Mouse (Mus musculus) midbrain, embryonic 10.5 days (tissue): ENCODE results near the gene Kdm4b. TPM values are rescaled to one million over a fixed set of nuclear protein-coding genes. Genes with fewer than 3 reads are reported as not detected.

Source experiments
- DNase-seq: peaks from one replicate; pipeline ENCODE4 v3.0.0-alpha.2; 2017; ENCODE audit warnings: low spot score
- H3K27ac ChIP-seq: fragments of 300-500 bp; sonication (generic); replicated peaks from 2 replicates; pipeline ENCODE4 v1.5.1; 2016; ENCODE audit warnings: mild to moderate bottlenecking
- H3K27me3 ChIP-seq: fragments of 300-500 bp; sonication (generic); 2 replicates; pipeline ENCODE4 v1.6.1; 2016; ENCODE audit warnings: low read depth, mild to moderate bottlenecking; ENCODE audit not compliant: poor library complexity, severe bottlenecking
- H3K36me3 ChIP-seq: fragments of 300-500 bp; sonication (generic); 2 replicates; pipeline ENCODE4 v1.6.1; 2016; ENCODE audit warnings: mild to moderate bottlenecking, moderate library complexity
- H3K4me1 ChIP-seq: fragments of 300-500 bp; sonication (generic); 2 replicates; pipeline ENCODE4 v1.6.1; 2016
- H3K4me3 ChIP-seq: fragments of 300-500 bp; sonication (generic); 2 replicates; pipeline ENCODE4 v1.5.1; 2016; ENCODE audit warnings: mild to moderate bottlenecking, moderate library complexity
- H3K9me3 ChIP-seq: fragments of 300-500 bp; sonication (generic); replicated peaks from 2 replicates; pipeline ENCODE4 v1.6.1; 2016; ENCODE audit warnings: mild to moderate bottlenecking
- WGBS: fragments of 180-500 bp; shearing (Covaris S2); methylation state at CpG from one replicate; pipeline ENCODE4 v1.1.7; 2016; 5-methylcytosine and 5-hydroxymethylcytosine counted together
- polyA plus RNA-seq: library from polyadenylated mRNA; unstranded; fragments of >200 nt; fragmentation: Nextera tagmentation; extraction: Ambion mirVana; gene quantifications from 2 replicates; pipeline ENCODE4 v1.2.1, GENCODE M21; 2016

Gene Kdm4b
- polyA plus RNA-seq, 1 experiment from 2014 or later = 45.2 TPM

DNA sequence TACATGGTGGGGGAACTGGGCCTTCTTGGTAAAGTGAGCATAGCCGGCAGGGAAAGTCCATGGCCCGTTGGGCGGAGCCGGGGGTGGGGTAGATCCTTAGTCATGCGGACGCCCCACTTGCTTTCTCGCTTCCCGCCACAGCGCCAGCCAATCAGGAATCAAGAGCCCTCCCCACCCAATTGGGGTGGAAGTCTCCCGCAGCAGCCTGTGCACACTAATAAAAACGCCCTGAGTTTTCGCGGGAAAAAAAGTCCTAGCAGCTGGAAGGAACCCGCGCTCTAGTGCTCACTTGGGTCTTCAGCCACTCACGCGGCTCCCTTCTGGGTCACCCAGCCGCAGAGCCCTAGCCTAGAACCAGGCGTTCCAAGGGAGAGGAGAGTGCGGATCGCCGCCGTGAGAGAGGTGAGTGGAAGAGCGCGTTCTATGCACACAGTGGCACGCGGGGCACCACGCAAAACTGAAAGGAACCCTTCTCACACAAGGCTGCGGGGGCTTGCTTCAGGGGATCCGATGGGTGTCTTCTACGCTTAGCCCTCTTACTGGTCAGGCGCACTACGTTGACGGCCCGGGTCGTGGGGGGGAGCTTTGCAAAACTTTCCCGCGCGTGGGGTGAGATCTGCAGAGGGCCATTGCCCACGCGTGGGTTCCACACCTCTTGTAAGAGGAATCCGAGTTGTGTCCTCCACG lies 22.6 kb upstream of the Kdm4b start, which contains the start of gene Uhrf1:
TSS of gene Uhrf1 (plus strand) at position 162 of the 687 bp plus-strand sequence.
- peaks cover 37% of the 10 kb centered on the region for H3K36me3 ChIP-seq
- peak within 1 kb of the TSS; percentile 81 for H3K4me3 ChIP-seq
- peak within 1 kb of the TSS; percentile 98 for H3K27ac ChIP-seq
- no peaks in the 10 kb centered on the region for H3K27me3 ChIP-seq
- H3K4me1 ChIP-seq = peaks cover 57% of the 10 kb centered on the region
- no peaks in the 10 kb centered on the region for H3K9me3 ChIP-seq
- DNase-seq = peak; percentile 92
- under 1% methylated on average over 43 of the region's 43 CpGs for WGBS

DNA sequence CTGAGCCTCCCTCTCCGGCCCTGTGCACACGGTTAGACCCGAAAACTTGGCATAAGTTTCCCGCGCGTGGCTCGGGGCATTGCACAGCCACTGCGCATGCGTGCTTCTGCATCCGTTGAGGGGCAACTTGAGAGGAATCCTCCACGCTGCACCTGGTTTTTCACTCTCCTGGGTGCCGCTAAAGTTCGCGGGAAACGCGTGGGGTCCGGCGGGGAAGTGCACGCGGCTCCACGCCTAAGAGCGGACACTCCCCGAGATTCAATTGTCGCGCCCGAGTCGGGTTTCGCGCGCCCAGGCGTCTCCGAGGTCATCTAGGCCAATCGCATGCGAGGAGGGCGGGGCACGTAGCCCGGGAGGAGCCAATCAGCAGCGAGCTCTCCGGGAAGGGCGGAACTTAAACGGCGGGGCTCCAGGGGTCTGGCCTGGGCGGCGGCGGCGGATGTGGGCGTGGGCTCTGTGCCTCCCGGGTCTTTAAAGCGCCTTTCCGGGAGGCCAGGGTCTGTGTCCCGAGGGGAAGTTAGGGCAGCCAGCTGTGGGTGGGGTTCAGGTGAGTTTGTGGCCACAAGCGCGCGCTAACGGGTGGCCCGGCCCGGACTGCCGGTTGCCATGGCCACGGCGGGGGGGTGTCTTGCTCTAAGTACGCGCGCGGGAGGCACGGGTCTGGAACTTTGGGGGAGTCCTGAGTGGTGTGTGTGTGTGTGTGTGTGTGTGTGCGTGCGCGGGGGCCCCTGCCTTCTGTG lies 21.8 kb upstream of the Kdm4b start:
- H3K4me1 ChIP-seq = peaks cover 57% of the 10 kb centered on the region
- peaks cover 44% of the 10 kb centered on the region for H3K36me3 ChIP-seq
- peak overlapping the region; percentile 81 for H3K4me3 ChIP-seq
- H3K9me3 ChIP-seq = no peaks in the 10 kb centered on the region
- H3K27ac ChIP-seq = peak overlapping the region; percentile 98
- DNase-seq = peak; percentile 98
- H3K27me3 ChIP-seq = no peaks in the 10 kb centered on the region
- under 1% methylated on average over 68 of the region's 68 CpGs for WGBS

DNA sequence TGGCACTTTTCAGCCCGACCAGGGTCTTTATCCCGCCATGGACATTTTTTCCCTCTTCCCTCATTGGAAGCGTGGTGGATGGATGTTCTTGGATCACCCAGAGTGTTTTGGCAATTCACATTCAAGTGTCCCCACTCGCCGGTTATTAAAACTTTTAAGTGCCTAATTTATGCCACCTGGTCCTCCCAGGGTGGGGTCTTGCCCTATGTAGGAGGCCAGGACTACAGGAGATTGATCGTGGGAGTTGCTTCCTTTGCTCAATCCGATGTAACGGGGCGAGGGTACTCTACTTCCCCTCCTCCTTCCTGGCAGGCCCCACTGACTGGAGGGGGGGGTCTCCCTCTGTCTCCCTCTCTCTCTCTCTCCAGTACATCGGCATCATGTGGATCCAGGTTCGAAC lies 21.1 kb upstream of the Kdm4b start:
- 23% methylated on average over 11 of the region's 11 CpGs for WGBS
- DNase-seq = no peak
- H3K4me3 ChIP-seq = peak overlapping the region; percentile 81
- peak overlapping the region; percentile 98 for H3K27ac ChIP-seq
- H3K9me3 ChIP-seq = no peaks in the 10 kb centered on the region
- H3K4me1 ChIP-seq = peaks cover 57% of the 10 kb centered on the region
- H3K27me3 ChIP-seq = no peaks in the 10 kb centered on the region
- peaks cover 51% of the 10 kb centered on the region for H3K36me3 ChIP-seq

DNA sequence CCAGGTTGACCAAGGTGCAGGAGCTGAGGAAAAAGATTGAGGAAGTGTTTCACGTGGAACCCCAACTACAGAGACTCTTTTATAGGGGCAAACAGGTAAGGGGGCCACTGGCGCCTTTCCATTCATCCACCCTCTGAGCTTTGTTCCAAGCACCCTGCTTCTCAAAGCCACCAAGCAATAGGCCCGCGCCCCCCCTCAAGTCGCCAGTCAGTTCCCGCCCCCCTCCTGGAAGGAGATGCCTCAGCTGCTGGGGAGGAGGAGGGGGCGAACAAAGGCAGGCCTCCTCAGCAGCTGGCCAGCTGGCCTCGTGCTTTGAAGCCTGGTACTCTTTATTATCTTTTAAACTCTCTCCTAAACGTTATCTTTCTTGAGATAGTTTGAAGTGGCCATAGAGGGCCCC lies 20.7 kb upstream of the Kdm4b start:
- Histone ChIP-seq H3K36me3 (peaks cover 55% of the 10 kb centered on the region), H3K27me3 (no peaks in the 10 kb centered on the region), H3K4me1 (peaks cover 57% of the 10 kb centered on the region), H3K9me3 (no peaks in the 10 kb centered on the region), H3K4me3 (peak overlapping the region; percentile 81), H3K27ac (peak overlapping the region; percentile 98)
- no peak for DNase-seq
- 41% methylated on average over 9 of the region's 9 CpGs for WGBS

DNA sequence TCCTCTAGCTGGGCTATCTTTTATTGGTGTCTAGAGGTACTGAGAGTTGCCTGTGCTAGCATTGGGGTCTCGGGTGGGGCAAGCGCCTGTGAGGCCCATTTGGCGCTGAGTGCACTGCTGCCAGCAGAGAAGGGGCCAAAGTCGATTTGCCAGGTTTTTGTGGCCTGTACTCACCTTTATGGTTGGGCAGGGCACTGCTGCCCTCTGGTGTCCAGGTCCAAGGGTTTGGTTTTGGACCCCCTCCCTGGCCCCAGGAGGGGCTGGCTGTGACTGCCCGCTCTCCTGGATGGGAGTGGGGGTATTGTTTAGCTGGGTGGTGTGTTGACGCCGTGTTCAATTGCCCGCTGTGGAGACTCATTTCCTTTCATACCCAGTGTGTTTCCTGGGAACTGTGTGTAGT lies 20.0 kb upstream of the Kdm4b start:
- H3K36me3 ChIP-seq = peaks cover 62% of the 10 kb centered on the region

DNA sequence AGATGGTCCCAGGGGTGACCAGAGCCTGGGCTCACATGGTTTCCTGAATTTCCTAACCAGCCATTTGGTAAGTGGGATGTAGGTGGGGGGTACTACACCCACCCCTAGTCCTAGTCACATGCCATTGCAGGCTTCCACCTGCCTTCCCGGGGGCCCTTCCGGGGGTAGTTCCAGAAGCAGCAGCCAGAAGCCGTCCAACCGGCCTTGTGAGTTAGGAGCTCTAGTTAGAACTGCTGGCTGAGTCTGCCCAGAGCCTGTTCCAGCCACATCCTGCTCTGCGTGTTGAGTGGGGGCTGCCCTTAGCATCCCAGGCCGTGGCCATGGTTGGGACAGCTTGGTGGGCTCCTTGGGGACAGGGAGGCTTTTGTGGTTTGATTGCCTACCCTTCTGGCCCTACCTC lies 17.8 kb upstream of the Kdm4b start:
- Histone ChIP-seq H3K27ac (no peak overlapping the region), H3K4me1 (peaks cover 45% of the 10 kb centered on the region), H3K9me3 (no peaks in the 10 kb centered on the region), H3K36me3 (peaks cover 84% of the 10 kb centered on the region), H3K27me3 (no peaks in the 10 kb centered on the region), H3K4me3 (0 out of 2 replicates have a peak overlapping the region, but pooled peaks have one; percentile 1)
- DNase-seq = no peak
- WGBS = 88% methylated on average over 6 of the region's 6 CpGs

More for the DNA sequence above, 20.0 kb upstream of the Kdm4b start:
- 80% methylated on average over 8 of the region's 8 CpGs for WGBS
- DNase-seq = no peak
- Histone ChIP-seq H3K27me3 (no peaks in the 10 kb centered on the region), H3K4me1 (peaks cover 57% of the 10 kb centered on the region), H3K4me3 (peak overlapping the region; percentile 81), H3K9me3 (no peaks in the 10 kb centered on the region), H3K27ac (peak overlapping the region; percentile 98)

DNA sequence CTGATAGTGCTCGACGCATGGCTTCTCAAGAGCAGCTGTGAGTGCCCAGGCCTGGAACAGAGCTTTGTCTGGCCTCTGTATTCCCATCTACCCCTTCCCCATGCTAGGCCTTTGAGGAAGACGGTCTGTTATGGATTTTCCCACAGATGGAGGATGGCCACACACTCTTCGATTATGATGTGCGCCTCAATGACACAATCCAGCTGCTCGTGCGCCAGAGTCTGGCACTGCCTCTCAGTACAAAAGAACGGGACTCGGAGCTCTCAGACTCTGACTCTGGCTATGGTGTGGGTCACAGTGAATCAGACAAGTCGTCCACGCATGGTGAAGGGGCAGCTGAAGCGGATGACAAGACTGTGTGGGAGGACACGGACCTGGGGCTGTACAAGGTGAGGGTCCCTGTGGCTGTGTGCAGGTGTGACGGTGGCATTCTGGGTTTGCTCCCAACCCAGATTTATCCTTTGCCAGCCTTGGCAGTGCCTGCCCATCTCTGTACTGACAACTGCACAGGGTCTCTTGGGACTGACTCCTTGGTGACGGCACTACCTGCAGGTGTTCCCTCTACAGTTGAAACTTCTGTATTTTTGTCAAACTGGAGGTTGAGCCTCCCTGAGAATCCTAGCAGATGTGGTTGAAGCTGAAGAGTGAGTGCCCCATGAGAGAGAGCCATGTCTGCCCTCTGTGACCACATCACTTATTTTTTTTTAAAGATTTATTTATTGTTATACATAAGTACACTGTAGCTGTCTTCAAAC lies 16.5 kb upstream of the Kdm4b start:
- Histone ChIP-seq H3K4me3 (no peak overlapping the region), H3K36me3 (peaks cover 97% of the 10 kb centered on the region), H3K4me1 (peaks cover 38% of the 10 kb centered on the region), H3K9me3 (no peaks in the 10 kb centered on the region), H3K27me3 (no peaks in the 10 kb centered on the region), H3K27ac (no peak overlapping the region)
- no peak for DNase-seq
- WGBS = 94% methylated on average over 15 of the region's 15 CpGs

DNA sequence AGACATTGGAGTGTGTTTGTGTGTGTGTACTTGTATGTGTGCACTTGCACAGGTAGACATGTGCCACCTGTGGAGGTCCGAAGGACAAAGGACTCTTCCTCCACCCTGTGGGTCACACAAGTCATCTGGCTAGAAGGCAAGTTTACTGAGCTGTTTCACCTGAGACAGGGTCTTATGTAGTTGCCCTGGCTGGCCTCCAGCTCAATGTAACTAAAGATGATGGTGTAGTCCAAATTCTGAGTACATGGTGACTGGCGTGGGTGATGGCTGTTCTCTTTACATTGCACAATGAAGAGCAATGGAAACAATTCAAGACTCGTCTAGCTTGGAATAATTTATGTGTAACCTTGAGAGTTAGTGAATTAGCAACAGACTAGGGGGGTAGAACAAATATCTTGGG lies 1.4 kb upstream of the Kdm4b start:
- 71% methylated on average over 3 of the region's 3 CpGs for WGBS
- H3K27me3 ChIP-seq = no peaks in the 10 kb centered on the region

DNA sequence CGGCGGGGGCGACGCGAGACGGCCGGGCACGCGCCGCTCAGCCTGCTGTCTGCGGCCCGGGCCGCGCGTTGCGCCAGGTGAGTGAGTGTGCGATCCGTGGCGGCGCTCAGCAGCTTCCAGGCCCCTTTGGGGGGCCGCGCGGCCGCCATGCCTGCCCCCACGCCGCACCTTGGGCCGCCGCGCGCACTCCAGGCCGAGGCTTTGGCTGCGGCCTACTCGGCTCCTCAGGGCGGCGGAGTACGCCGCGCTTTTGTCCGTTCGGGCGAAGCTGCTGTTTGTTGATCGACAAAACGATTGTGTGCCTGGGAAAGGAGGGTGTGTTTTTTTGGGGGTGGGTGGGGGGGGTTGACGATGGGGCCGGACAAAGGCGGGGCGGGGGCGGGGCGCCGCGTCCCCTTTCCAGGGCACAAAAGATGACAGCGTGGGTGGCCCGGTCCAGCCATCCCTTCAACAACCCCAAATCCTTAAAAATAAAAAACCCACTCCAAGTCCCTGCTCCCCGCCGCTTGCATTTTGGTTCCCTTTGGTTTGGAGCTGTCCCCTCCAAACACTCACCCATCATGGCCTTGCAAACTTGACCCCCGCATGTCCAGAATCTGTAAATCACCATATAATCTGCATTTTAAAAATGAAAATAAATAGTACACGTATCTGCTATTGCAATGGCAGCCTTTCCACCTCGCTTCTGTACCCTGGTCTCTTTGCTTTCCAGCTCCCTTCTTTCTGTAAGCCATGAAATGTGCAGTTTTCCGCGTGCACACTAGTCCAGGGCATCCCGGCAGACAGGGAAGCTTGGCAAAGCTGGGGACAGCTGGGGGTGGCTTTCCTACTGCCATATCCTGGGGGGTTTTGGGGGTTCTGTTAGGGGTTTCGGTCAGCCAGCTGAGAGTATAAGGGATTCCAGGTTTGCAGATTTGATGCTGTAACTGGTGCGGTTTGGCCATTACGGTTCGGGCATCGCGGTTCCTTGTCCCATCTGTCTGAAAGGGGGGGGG lies 588 bp downstream of the Kdm4b start:
- Histone ChIP-seq H3K4me1 (peaks cover 52% of the 10 kb centered on the region), H3K27ac (peak overlapping the region; percentile 95), H3K4me3 (peak overlapping the region; percentile 88), H3K9me3 (no peaks in the 10 kb centered on the region), H3K27me3 (no peaks in the 10 kb centered on the region), H3K36me3 (peaks cover 29% of the 10 kb centered on the region)
- no peak for DNase-seq
- WGBS = 4% methylated on average over 67 of the region's 67 CpGs

More for the DNA sequence above, 1.4 kb upstream of the Kdm4b start:
- no peaks in the 10 kb centered on the region for H3K9me3 ChIP-seq
- no peak for DNase-seq
- H3K36me3 ChIP-seq = peaks cover 49% of the 10 kb centered on the region
- no peak overlapping the region for H3K27ac ChIP-seq
- no peak overlapping the region for H3K4me3 ChIP-seq
- H3K4me1 ChIP-seq = peaks cover 33% of the 10 kb centered on the region

DNA sequence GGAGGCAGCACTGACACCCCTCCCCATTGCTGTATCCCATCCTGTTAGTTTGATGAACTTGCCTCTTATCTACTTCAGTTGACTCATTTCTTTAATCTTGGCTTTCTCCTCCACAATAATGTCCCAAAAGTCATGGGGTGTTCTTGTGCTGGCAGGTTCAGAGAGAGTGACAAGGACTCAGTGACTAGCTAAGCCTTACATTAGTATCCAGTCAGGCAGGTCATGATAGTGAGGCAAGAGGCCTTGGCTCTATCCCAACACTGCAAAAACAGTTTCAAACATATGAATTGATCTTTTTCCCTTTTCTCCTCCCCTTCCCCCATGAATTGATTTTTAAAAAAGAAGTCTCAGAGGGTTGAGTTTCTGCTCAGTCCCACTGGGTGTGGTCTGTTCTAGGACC lies 3.4 kb downstream of the Kdm4b start:
- peaks cover 64% of the 10 kb centered on the region for H3K4me1 ChIP-seq
- no peaks in the 10 kb centered on the region for H3K27me3 ChIP-seq
- H3K27ac ChIP-seq = no peak overlapping the region
- no peaks in the 10 kb centered on the region for H3K9me3 ChIP-seq
- H3K4me3 ChIP-seq = no peak overlapping the region
- H3K36me3 ChIP-seq = peaks cover 9% of the 10 kb centered on the region; the same call in 1 of the 2 replicates
- no peak for DNase-seq

DNA sequence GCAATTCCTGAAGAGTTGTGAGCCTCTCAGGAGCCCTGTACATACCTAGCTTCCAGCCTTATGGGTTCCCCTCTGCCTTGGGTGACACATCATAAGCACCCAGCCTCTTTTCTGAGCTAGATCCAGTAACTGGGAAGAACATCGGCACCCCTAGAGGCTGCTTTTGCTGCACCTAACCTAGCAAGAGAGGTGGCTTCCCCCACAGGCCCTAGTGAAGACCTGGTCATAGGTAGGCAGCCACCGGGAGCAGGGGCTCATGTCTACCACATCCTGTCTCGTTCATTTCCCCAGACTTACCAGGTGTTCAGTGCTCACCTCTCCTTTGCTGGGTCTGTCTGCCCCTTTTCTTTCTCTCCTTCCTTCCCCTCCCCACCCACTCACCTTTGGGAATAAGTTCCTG lies 4.5 kb downstream of the Kdm4b start:
- Histone ChIP-seq H3K36me3 (peaks cover 11% of the 10 kb centered on the region), H3K4me3 (0 out of 2 replicates have a peak overlapping the region, but pooled peaks have one; percentile 2), H3K4me1 (peaks cover 54% of the 10 kb centered on the region), H3K9me3 (no peaks in the 10 kb centered on the region), H3K27ac (no peak overlapping the region), H3K27me3 (no peaks in the 10 kb centered on the region)
- 79% methylated on average over 3 of the region's 3 CpGs for WGBS
- no peak for DNase-seq

DNA sequence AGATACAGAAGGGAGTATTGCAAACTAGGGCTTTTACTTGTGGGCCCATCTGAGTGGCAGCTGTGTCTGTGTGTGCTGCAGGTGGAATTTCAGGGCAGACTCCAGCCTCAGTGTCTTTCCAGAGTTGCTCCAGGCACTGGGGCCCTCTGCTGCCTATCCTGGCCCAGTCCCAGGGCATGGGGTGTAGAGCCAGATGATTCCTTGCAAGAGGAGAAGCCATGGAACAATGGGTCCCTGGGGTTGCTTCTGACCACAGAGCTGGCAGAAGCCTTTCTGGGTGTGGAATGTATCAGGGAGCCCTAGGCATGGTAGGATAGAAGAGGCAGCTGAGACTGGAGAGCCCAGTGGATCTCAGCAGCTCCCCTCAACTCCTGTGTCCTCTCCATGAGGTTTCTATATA lies 5.4 kb downstream of the Kdm4b start:
- Histone ChIP-seq H3K4me1 (peaks cover 56% of the 10 kb centered on the region), H3K36me3 (peaks cover 11% of the 10 kb centered on the region)
- DNase-seq = no peak

More for the DNA sequence above, 5.4 kb downstream of the Kdm4b start:
- Histone ChIP-seq H3K9me3 (no peaks in the 10 kb centered on the region), H3K4me3 (no peak overlapping the region), H3K27me3 (no peaks in the 10 kb centered on the region), H3K27ac (no peak overlapping the region)
